Mouse (Mus musculus): ENCODE data around the gene Tmtc1. TPM values are rescaled to one million over a fixed set of nuclear protein-coding genes. Genes with fewer than 3 reads are reported as not detected.

The Tmtc1 gene
- polyA plus RNA-seq, 1 experiment: not detected

GRCm38 (mm10) chr6:148260729-148261101 lies 183.5 kb downstream of the Tmtc1 start:
- Histone ChIP-seq H3K4me1 (ENCODE audit: control insufficient read depth, insufficient read depth, low read length) (no peaks in the 10 kb centered on the region), H3K27ac (ENCODE audit: insufficient read depth, low read depth, low read length) (no peak overlapping the region), H3K4me3 (ENCODE audit: insufficient read depth, low read length) (no peak overlapping the region)
- TF ChIP-seq POLR2A (IDR thresholded peaks at IDR 0.05; ENCODE audit: borderline replicate concordance, low read depth, low read length) (no peak), CTCF (IDR thresholded peaks at IDR 0.05; ENCODE audit: low read depth, low read length) (no peak)

- no peak overlapping the region for H3K27ac ChIP-seq (ENCODE audit: insufficient read depth, low read depth, low read length)
- H3K4me1 ChIP-seq (ENCODE audit: control insufficient read depth, insufficient read depth, low read length): no peaks in the 10 kb centered on the region
- H3K4me3 ChIP-seq (ENCODE audit: insufficient read depth, low read length): no peak overlapping the region
- TF ChIP-seq CTCF (IDR thresholded peaks at IDR 0.05; ENCODE audit: low read depth, low read length): no peak
- TF ChIP-seq POLR2A (IDR thresholded peaks at IDR 0.05; ENCODE audit: borderline replicate concordance, low read depth, low read length): no peak
Measured at GRCm38 (mm10) chr6:148259979-148260728, 184.0 kb downstream of the Tmtc1 start.

GRCm38 (mm10) chr6:148259074-148259473 lies 185.1 kb downstream of the Tmtc1 start:
- H3K4me3 ChIP-seq (ENCODE audit: insufficient read depth, low read length): no peak overlapping the region
- no peaks in the 10 kb centered on the region for H3K4me1 ChIP-seq (ENCODE audit: control insufficient read depth, insufficient read depth, low read length)
- H3K27ac ChIP-seq (ENCODE audit: insufficient read depth, low read depth, low read length): no peak overlapping the region
- TF ChIP-seq CTCF (IDR thresholded peaks at IDR 0.05; ENCODE audit: low read depth, low read length): no peak
- TF ChIP-seq POLR2A (IDR thresholded peaks at IDR 0.05; ENCODE audit: borderline replicate concordance, low read depth, low read length): no peak

- Histone ChIP-seq H3K4me1 (ENCODE audit: control insufficient read depth, insufficient read depth, low read length) (no peaks in the 10 kb centered on the region), H3K27ac (ENCODE audit: insufficient read depth, low read depth, low read length) (no peak overlapping the region), H3K4me3 (ENCODE audit: insufficient read depth, low read length) (no peak overlapping the region)
- TF ChIP-seq CTCF (IDR thresholded peaks at IDR 0.05; ENCODE audit: low read depth, low read length): no peak
- TF ChIP-seq POLR2A (IDR thresholded peaks at IDR 0.05; ENCODE audit: borderline replicate concordance, low read depth, low read length): no peak
Measured at GRCm38 (mm10) chr6:148257805-148258204, 186.4 kb downstream of the Tmtc1 start.

GRCm38 (mm10) chr6:148256109-148256508 lies 188.1 kb downstream of the Tmtc1 start:
- TF ChIP-seq POLR2A (IDR thresholded peaks at IDR 0.05; ENCODE audit: borderline replicate concordance, low read depth, low read length): no peak
- TF ChIP-seq CTCF (IDR thresholded peaks at IDR 0.05; ENCODE audit: low read depth, low read length): no peak
- Histone ChIP-seq H3K4me1 (ENCODE audit: control insufficient read depth, insufficient read depth, low read length) (peaks cover 3% of the 10 kb centered on the region; the same call in 1 of the 2 replicates), H3K4me3 (ENCODE audit: insufficient read depth, low read length) (no peak overlapping the region), H3K27ac (ENCODE audit: insufficient read depth, low read depth, low read length) (no peak overlapping the region)

- H3K4me3 ChIP-seq (ENCODE audit: insufficient read depth, low read length): no peak overlapping the region
- TF ChIP-seq POLR2A (IDR thresholded peaks at IDR 0.05; ENCODE audit: borderline replicate concordance, low read depth, low read length): no peak
- no peak for TF ChIP-seq CTCF (IDR thresholded peaks at IDR 0.05; ENCODE audit: low read depth, low read length)
- peaks cover 3% of the 10 kb centered on the region; the same call in 1 of the 2 replicates for H3K4me1 ChIP-seq (ENCODE audit: control insufficient read depth, insufficient read depth, low read length)
- H3K27ac ChIP-seq (ENCODE audit: insufficient read depth, low read depth, low read length): no peak overlapping the region
Measured at GRCm38 (mm10) chr6:148255395-148256053, 188.7 kb downstream of the Tmtc1 start.

GRCm38 (mm10) chr6:148249221-148249620 lies 195.0 kb downstream of the Tmtc1 start:
- TF ChIP-seq CTCF (IDR thresholded peaks at IDR 0.05; ENCODE audit: low read depth, low read length): no peak
- no peak for TF ChIP-seq POLR2A (IDR thresholded peaks at IDR 0.05; ENCODE audit: borderline replicate concordance, low read depth, low read length)
- no peak overlapping the region for H3K4me3 ChIP-seq (ENCODE audit: insufficient read depth, low read length)
- peaks cover 3% of the 10 kb centered on the region; the same call in 1 of the 2 replicates for H3K4me1 ChIP-seq (ENCODE audit: control insufficient read depth, insufficient read depth, low read length)
- H3K27ac ChIP-seq (ENCODE audit: insufficient read depth, low read depth, low read length): no peak overlapping the region

GRCm38 (mm10) chr6:148248625-148249024 lies 195.6 kb downstream of the Tmtc1 start:
- Histone ChIP-seq H3K27ac (ENCODE audit: insufficient read depth, low read depth, low read length) (no peak overlapping the region), H3K4me1 (ENCODE audit: control insufficient read depth, insufficient read depth, low read length) (peaks cover 3% of the 10 kb centered on the region; the same call in 1 of the 2 replicates), H3K4me3 (ENCODE audit: insufficient read depth, low read length) (no peak overlapping the region)
- TF ChIP-seq CTCF (IDR thresholded peaks at IDR 0.05; ENCODE audit: low read depth, low read length) (no peak), POLR2A (IDR thresholded peaks at IDR 0.05; ENCODE audit: borderline replicate concordance, low read depth, low read length) (no peak)

- Histone ChIP-seq H3K4me3 (ENCODE audit: insufficient read depth, low read length) (no peak overlapping the region), H3K4me1 (ENCODE audit: control insufficient read depth, insufficient read depth, low read length) (no peaks in the 10 kb centered on the region), H3K27ac (ENCODE audit: insufficient read depth, low read depth, low read length) (no peak overlapping the region)
- TF ChIP-seq CTCF (IDR thresholded peaks at IDR 0.05; ENCODE audit: low read depth, low read length): no peak
- no peak for TF ChIP-seq POLR2A (IDR thresholded peaks at IDR 0.05; ENCODE audit: borderline replicate concordance, low read depth, low read length)
Measured at GRCm38 (mm10) chr6:148246544-148246943, 197.6 kb downstream of the Tmtc1 start.

GRCm38 (mm10) chr6:148244836-148245235 lies 199.4 kb downstream of the Tmtc1 start:
- Histone ChIP-seq H3K27ac (ENCODE audit: insufficient read depth, low read depth, low read length) (no peak overlapping the region), H3K4me1 (ENCODE audit: control insufficient read depth, insufficient read depth, low read length) (no peaks in the 10 kb centered on the region), H3K4me3 (ENCODE audit: insufficient read depth, low read length) (no peak overlapping the region)
- no peak for TF ChIP-seq POLR2A (IDR thresholded peaks at IDR 0.05; ENCODE audit: borderline replicate concordance, low read depth, low read length)
- TF ChIP-seq CTCF (IDR thresholded peaks at IDR 0.05; ENCODE audit: low read depth, low read length): no peak

All from bone marrow macrophage, adult 2 months (primary cell).